Mouse (Mus musculus) embryonic fibroblast, embryonic 13.5 days (primary cell): ENCODE measurements at regions not wholly inside any gene's neighbourhood (a gene's known extent, or its start where the extent isn't known, plus 50 kb on each side); places are given as distances from the start of the nearest gene placed in this dataset.
A peak's percentile ranks its signal among the peaks of the same experiment; 100 is the strongest.

ENCODE experiments used
- H3K27ac ChIP-seq: 2 replicates; pipeline ENCODE4 v1.5.1; 2012; ENCODE audit warnings: low read length, control low read depth, inconsistent platforms; ENCODE audit not compliant: insufficient read depth
- H3K4me1 ChIP-seq: 2 replicates; pipeline ENCODE4 v1.6.1; 2011; ENCODE audit warnings: low read length; ENCODE audit not compliant: control insufficient read depth, insufficient read depth
- H3K4me3 ChIP-seq: 2 replicates; pipeline ENCODE4 v1.5.1; 2011; ENCODE audit warnings: mild to moderate bottlenecking, control low read depth, low read length; ENCODE audit not compliant: insufficient read depth
- CTCF ChIP-seq: IDR thresholded peaks from 2 replicates; pipeline ENCODE4 v1.5.1; 2011; ENCODE audit warnings: mild to moderate bottlenecking, control low read depth, low read length, moderate library complexity, borderline replicate concordance; ENCODE audit not compliant: insufficient read depth
- POLR2A ChIP-seq: IDR thresholded peaks from 2 replicates; pipeline ENCODE4 v1.6.1; 2011; ENCODE audit warnings: low read depth, mild to moderate bottlenecking, control low read depth, low read length, moderate library complexity

GRCm38 (mm10) chr3:60762874-60763273 lies 239.7 kb upstream of the P2ry1 start:
- peak; percentile 28; the same call in 1 of the 2 replicates for TF ChIP-seq CTCF
- no peak for TF ChIP-seq POLR2A
- Histone ChIP-seq H3K4me3 (no peak overlapping the region), H3K4me1 (no peaks in the 10 kb centered on the region), H3K27ac (no peak overlapping the region)

- Histone ChIP-seq H3K4me3 (no peak overlapping the region), H3K4me1 (no peaks in the 10 kb centered on the region), H3K27ac (no peak overlapping the region)
- TF ChIP-seq CTCF (no peak), POLR2A (no peak)
These were observed 237.5 kb upstream of the P2ry1 start for GRCm38 (mm10) chr3:60765079-60765478.

GRCm38 (mm10) chr3:60768996-60769395 lies 233.6 kb upstream of the P2ry1 start:
- Histone ChIP-seq H3K27ac (no peak overlapping the region), H3K4me1 (no peaks in the 10 kb centered on the region), H3K4me3 (no peak overlapping the region)
- TF ChIP-seq POLR2A (no peak), CTCF (no peak)

- H3K4me3 ChIP-seq: no peak overlapping the region
- H3K27ac ChIP-seq: no peak overlapping the region
- no peaks in the 10 kb centered on the region for H3K4me1 ChIP-seq
- TF ChIP-seq POLR2A (no peak), CTCF (no peak)
These were observed 230.7 kb upstream of the P2ry1 start for GRCm38 (mm10) chr3:60771866-60772265.

- H3K27ac ChIP-seq: no peak overlapping the region
- no peaks in the 10 kb centered on the region for H3K4me1 ChIP-seq
- TF ChIP-seq POLR2A (no peak), CTCF (no peak)
- H3K4me3 ChIP-seq: no peak overlapping the region
These were observed 229.2 kb upstream of the P2ry1 start for GRCm38 (mm10) chr3:60773383-60773782.

- TF ChIP-seq POLR2A: no peak
- no peak for TF ChIP-seq CTCF
- no peaks in the 10 kb centered on the region for H3K4me1 ChIP-seq
- no peak overlapping the region for H3K27ac ChIP-seq
- H3K4me3 ChIP-seq: no peak overlapping the region
These were observed 217.3 kb upstream of the P2ry1 start for GRCm38 (mm10) chr3:60785137-60785875.

GRCm38 (mm10) chr3:60787989-60788388 lies 214.6 kb upstream of the P2ry1 start:
- Histone ChIP-seq H3K4me3 (no peak overlapping the region), H3K4me1 (no peaks in the 10 kb centered on the region), H3K27ac (no peak overlapping the region)
- TF ChIP-seq POLR2A (no peak), CTCF (no peak)

- Histone ChIP-seq H3K4me1 (no peaks in the 10 kb centered on the region), H3K27ac (no peak overlapping the region), H3K4me3 (no peak overlapping the region)
- TF ChIP-seq CTCF (no peak), POLR2A (no peak)
These were observed 213.2 kb upstream of the P2ry1 start for GRCm38 (mm10) chr3:60789441-60789840.

GRCm38 (mm10) chr3:60792166-60792565 lies 210.4 kb upstream of the P2ry1 start:
- H3K4me1 ChIP-seq: no peaks in the 10 kb centered on the region
- TF ChIP-seq CTCF (no peak), POLR2A (no peak)

GRCm38 (mm10) chr3:60796207-60796606 lies 206.4 kb upstream of the P2ry1 start:
- TF ChIP-seq POLR2A (no peak), CTCF (no peak)
- Histone ChIP-seq H3K27ac (no peak overlapping the region), H3K4me1 (no peaks in the 10 kb centered on the region), H3K4me3 (no peak overlapping the region)

More at GRCm38 (mm10) chr3:60792166-60792565, 210.4 kb upstream of the P2ry1 start:
- Histone ChIP-seq H3K4me3 (no peak overlapping the region), H3K27ac (no peak overlapping the region)
